Mouse (Mus musculus) forebrain, postnatal 0 days (tissue): Measurements from ENCODE around the gene Lpp. TPM values are rescaled to one million over a fixed set of nuclear protein-coding genes. Genes with fewer than 3 reads are reported as not detected.

Experiments used
- ATAC-seq: fragments of 200-750 bp; cut with Nextera tagmentation; 2 replicates; pipeline ENCODE4 v1.8.0; 2017; ENCODE audit warnings: mild to moderate bottlenecking, moderate library complexity
- DNase-seq: peaks from one replicate; pipeline ENCODE4 v3.0.0-alpha.2; 2015
- H3K27ac ChIP-seq: fragments of 300-500 bp; sonication (generic); 2 replicates; pipeline ENCODE4 v1.5.1; 2014; ENCODE audit warnings: low read depth, mild to moderate bottlenecking, antibody characterized with exemption, low read length, moderate library complexity, mixed read lengths
- H3K27me3 ChIP-seq: fragments of 300-500 bp; sonication (generic); 2 replicates; pipeline ENCODE4 v1.6.1; 2014; ENCODE audit warnings: mild to moderate bottlenecking, low read length, mixed read lengths; ENCODE audit not compliant: insufficient read depth
- H3K36me3 ChIP-seq: fragments of 300-500 bp; sonication (generic); 2 replicates; pipeline ENCODE4 v1.6.1; 2014; ENCODE audit warnings: mild to moderate bottlenecking, moderate library complexity; ENCODE audit not compliant: insufficient read depth
- H3K4me1 ChIP-seq: fragments of 300-500 bp; sonication (generic); 2 replicates; pipeline ENCODE4 v1.6.1; 2014; ENCODE audit warnings: antibody characterized with exemption; ENCODE audit not compliant: insufficient read depth
- H3K4me2 ChIP-seq: fragments of 300-500 bp; sonication (generic); 2 replicates; pipeline ENCODE4 v1.6.1; 2014; ENCODE audit warnings: low read depth, mild to moderate bottlenecking, moderate library complexity
- H3K4me3 ChIP-seq: fragments of 300-500 bp; sonication (generic); 2 replicates; pipeline ENCODE4 v1.5.1; 2014; ENCODE audit warnings: low read depth, low read length, mixed read lengths
- H3K9ac ChIP-seq: fragments of 300-500 bp; sonication (generic); 2 replicates; pipeline ENCODE4 v1.6.1; 2014; ENCODE audit warnings: mild to moderate bottlenecking
- H3K9me3 ChIP-seq: fragments of 300-500 bp; sonication (generic); 2 replicates; pipeline ENCODE4 v1.6.1; 2016; ENCODE audit warnings: low read length
- CTCF ChIP-seq: sonication (generic); IDR thresholded peaks from 2 replicates; pipeline ENCODE4 v1.5.1; 2016; ENCODE audit warnings: antibody characterized with exemption, control low read depth, low read depth
- WGBS: fragments of 180-500 bp; shearing (Covaris S2); extraction: QIAGEN DNeasy Blood & Tissue Kit; methylation state at CpG from one replicate; pipeline ENCODE4 v1.1.7; 2014; 5-methylcytosine and 5-hydroxymethylcytosine counted together
- polyA plus RNA-seq: library from polyadenylated mRNA; unstranded; fragments of >200 nt; fragmentation: Nextera tagmentation; extraction: Ambion mirVana; gene quantifications from 2 replicates; pipeline ENCODE4 v1.2.1, GENCODE M21; 2015
- total RNA-seq: library from RNA; depleted of rRNA; stranded (reverse); fragments of >200 nt; gene quantifications from 2 replicates; pipeline ENCODE4 v1.2.3, GENCODE M21; 2014

Lpp gene
- total and polyA plus RNA-seq, 2 experiments from 2014 or later: 6.2 to 9.4 TPM

DNA sequence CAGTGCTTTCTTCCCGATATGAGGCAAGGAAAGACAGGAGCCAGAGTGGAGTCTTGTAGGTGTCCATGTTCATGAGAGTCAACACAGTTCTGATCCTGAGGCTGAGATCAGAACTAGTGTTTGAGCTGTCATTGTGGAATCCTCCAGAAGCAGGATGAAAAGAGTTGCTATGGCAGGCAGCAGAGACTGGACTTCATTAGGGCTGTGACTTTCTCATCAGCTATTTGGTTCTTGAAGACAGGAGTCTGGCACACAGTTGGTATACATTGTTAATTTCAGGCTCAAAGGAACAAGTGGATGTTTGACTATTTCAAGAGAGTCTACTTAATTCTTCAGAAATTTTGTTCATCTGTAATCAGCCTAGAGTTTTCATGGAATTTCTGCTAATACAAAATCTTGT is 235.5 kb downstream of the Lpp start:
- no peak overlapping the region for H3K4me3 ChIP-seq
- 93% methylated on average over 1 of the region's 1 CpGs for WGBS
- H3K36me3 ChIP-seq: no peaks in the 10 kb centered on the region
- peaks cover 7% of the 10 kb centered on the region for H3K4me1 ChIP-seq
- H3K4me2 ChIP-seq: no peak overlapping the region
- no peak overlapping the region for H3K9ac ChIP-seq
- DNase-seq (no peak), ATAC-seq (no peak)
- H3K9me3 ChIP-seq: no peaks in the 10 kb centered on the region
- no peak for TF ChIP-seq CTCF
- no peaks in the 10 kb centered on the region for H3K27me3 ChIP-seq
- H3K27ac ChIP-seq: no peak overlapping the region

DNA sequence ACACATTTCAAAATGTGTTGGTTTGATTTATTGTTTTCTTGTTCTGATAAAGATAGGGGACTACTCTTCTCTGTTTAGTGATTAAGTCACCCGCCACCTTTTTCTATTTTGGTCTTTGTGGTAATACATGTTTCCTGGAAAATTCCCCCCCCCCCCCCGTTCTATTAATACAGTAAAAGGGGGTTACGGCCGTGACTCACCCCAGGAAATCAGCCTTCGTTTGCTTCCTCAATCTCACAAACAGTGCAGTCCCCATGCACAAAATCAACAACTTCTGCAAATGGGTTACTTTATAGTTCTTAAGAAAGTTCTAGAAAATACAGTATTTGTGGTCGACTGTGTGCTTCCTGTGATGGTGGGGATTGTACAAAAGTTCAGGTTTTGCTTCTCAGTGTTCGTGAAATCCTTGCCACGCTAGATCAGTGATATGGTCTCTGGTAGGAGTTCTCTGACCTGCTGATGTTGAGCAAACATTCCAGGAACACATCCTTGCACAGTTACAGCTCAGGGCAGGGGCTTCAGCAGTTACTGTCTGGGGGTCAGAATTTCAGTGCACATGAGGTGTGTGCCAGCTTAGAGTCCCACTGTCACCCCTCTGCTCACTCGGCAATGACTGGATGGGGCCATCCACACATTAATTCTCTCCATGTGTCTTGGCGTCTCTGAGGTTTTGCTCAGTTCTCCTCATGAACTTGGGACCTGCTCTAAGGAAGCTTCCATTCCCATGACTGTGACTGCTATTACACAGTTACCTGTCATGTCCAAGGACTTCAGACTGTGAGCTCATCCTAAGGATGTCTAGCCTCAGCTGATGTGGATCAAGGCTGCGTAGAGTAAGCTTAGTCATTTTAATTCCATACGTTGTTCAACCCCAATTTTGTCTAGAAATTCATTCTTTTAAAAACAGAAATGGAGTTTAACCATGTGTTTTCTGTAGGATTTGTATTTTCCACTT is 236.2 kb downstream of the Lpp start:
- 86% methylated on average over 12 of the region's 12 CpGs for WGBS
- Histone ChIP-seq H3K4me2 (no peak overlapping the region), H3K9me3 (no peaks in the 10 kb centered on the region), H3K4me3 (no peak overlapping the region), H3K27me3 (no peaks in the 10 kb centered on the region), H3K9ac (no peak overlapping the region), H3K27ac (no peak overlapping the region), H3K36me3 (no peaks in the 10 kb centered on the region), H3K4me1 (peaks cover under 1% of the 10 kb centered on the region; the same call in 1 of the 2 replicates)
- TF ChIP-seq CTCF: no peak
- DNase-seq (no peak), ATAC-seq (no peak)

DNA sequence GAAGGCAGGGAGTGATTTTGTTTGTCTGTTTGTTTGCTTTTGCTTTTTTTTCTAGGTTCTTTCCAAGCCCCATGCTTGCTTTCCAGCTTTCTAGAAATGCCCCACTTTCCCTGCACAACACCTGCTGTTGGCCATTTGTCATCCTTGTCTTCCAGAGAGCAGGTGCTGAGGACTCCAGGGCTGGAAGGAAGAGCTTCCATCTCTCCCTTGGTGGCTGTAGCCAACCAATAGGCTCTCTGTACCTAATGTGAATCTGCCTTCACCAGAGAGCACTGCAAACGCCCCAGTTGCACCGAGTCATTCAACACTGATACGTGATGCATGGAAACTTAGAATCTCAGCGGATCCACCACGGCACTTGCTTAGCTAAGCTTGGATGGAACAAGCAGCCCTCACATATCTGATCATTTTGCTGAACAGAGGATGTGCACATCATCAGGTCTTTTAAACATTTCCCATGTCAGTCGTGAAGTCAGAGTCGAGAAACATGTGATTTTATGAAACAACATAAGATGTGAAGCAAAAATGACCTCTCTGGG is 242.1 kb downstream of the Lpp start:
- WGBS: 93% methylated on average over 7 of the region's 7 CpGs
- Histone ChIP-seq H3K36me3 (no peaks in the 10 kb centered on the region), H3K9me3 (no peaks in the 10 kb centered on the region), H3K4me1 (no peaks in the 10 kb centered on the region), H3K27me3 (no peaks in the 10 kb centered on the region), H3K9ac (no peak overlapping the region), H3K27ac (no peak overlapping the region), H3K4me3 (no peak overlapping the region), H3K4me2 (no peak overlapping the region)
- no peak for TF ChIP-seq CTCF
- no peak for ATAC-seq
- DNase-seq: no peak

DNA sequence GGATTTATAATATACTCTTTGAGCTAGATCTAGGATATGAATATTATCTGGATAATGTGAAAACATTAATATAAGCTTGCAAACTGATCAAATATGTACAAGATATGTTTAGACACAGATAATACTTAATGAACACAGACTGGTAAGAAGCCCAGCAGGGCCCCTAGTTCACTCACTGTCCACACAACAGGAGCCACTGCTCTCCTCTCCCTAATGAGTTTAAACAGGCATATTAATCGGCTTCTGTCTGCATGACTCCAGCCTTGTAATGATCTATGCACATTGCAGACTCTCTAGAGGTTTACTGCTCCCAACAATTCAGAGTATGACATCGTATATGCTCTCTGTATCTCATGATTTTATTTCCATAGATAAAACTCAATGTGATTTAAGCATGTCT is 243.6 kb downstream of the Lpp start:
- no peak overlapping the region for H3K4me3 ChIP-seq
- ATAC-seq: no peak
- H3K9me3 ChIP-seq: no peaks in the 10 kb centered on the region
- WGBS: 49% methylated on average over 2 of the region's 2 CpGs
- DNase-seq: no peak
- H3K27me3 ChIP-seq: no peaks in the 10 kb centered on the region
- H3K27ac ChIP-seq: no peak overlapping the region
- no peaks in the 10 kb centered on the region for H3K36me3 ChIP-seq
- no peak for TF ChIP-seq CTCF
- H3K4me2 ChIP-seq: no peak overlapping the region
- H3K4me1 ChIP-seq: no peaks in the 10 kb centered on the region
- no peak overlapping the region for H3K9ac ChIP-seq

DNA sequence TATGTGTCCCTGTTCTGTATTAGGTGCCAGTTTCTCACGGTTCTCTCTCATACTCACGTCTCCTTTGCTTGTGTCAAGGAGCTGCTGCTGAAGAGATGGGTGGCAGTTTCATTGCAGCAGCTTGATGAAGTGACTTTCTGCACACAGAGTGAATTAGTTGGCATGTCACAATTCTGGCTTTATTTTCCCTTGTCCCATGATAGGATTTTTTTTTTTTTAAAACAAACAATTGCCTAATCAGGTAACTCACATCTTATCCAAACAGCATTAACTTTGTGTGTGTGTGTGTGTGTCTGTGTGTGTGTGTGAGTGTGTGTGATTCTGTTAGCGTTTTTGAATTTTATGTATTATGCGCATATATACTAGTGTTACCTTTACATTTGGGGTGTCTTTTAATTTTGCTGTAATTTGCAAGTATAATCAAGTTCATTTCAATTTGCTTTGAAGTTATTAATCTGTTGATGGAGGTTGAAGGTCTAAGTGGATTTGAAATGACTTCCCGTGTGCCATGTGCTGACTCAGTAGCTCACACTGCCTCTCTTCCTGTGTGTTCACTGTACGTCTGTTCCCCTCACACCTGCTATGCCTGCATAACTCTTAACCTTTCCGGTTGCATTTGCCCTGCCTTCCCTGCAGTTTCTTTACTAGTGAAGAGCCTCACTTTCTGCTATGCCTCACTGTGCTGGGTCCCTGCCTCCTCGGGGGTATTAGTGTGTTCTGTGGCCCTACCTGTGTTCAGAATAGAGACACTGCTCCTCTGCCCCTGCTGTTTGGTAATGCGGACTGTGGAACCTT is 247.9 kb downstream of the Lpp start:
- no peak for ATAC-seq
- TF ChIP-seq CTCF: no peak
- Histone ChIP-seq H3K4me3 (no peak overlapping the region), H3K36me3 (no peaks in the 10 kb centered on the region), H3K4me1 (no peaks in the 10 kb centered on the region), H3K9ac (no peak overlapping the region), H3K27ac (no peak overlapping the region), H3K4me2 (no peak overlapping the region), H3K9me3 (no peaks in the 10 kb centered on the region), H3K27me3 (no peaks in the 10 kb centered on the region)
- DNase-seq: no peak
- WGBS: 76% methylated on average over 9 of the region's 9 CpGs

DNA sequence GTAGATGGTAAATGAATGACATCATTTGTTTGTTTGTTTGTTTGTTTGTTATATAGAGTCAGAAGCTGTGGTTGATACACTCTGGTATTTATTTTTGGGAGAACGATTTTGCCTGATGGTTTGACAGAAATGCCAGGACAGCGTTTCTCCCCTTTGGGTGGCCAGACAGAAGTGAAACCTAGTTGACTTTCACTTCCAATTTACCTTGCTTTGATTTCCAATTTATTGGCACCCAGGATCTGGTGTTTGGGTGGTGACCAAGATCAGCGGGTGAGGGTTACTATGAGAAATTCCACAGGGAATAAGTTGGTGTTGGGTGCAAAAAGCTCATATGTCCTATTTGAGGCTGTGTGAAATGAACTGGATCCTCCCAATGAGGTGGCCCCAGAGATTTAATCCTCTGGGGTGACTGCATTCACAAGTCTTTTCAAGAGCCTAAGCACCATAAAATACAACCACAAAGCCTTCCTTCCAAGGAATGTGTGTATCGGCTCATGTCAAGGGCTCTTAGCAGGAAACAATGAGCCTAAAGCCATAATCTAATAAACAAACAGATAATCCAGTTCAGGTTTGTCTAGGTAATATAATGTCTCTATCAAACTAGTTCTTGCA is 249.8 kb downstream of the Lpp start:
- no peak overlapping the region for H3K4me2 ChIP-seq
- no peaks in the 10 kb centered on the region for H3K36me3 ChIP-seq
- DNase-seq (no peak), ATAC-seq (no peak)
- H3K4me1 ChIP-seq: no peaks in the 10 kb centered on the region
- H3K9ac ChIP-seq: no peak overlapping the region
- whole genome bisulfite sequencing: 70% methylated on average over 4 of the region's 4 CpGs
- H3K27me3 ChIP-seq: no peaks in the 10 kb centered on the region
- H3K9me3 ChIP-seq: no peaks in the 10 kb centered on the region
- no peak for TF ChIP-seq CTCF
- no peak overlapping the region for H3K4me3 ChIP-seq
- H3K27ac ChIP-seq: no peak overlapping the region
